Mouse (Mus musculus) layer of hippocampus, adult 8-10 months (tissue): ENCODE data around the gene Sptan1. TPM values are rescaled to one million over a fixed set of nuclear protein-coding genes. Genes with fewer than 3 reads are reported as not detected.
"Not testable (repeated sequence)": the region's sequence is repeated elsewhere in the genome, so short reads cannot be mapped to it uniquely, and the experiment has no call there.

ENCODE experiments used
- DNase-seq, 2 experiments: peaks; one replicate each; pipeline ENCODE4 v3.0.0; 2022; ENCODE audit warnings: low spot score in 2 of 2
- total RNA-seq, 4 experiments: library from RNA; stranded (reverse); gene quantifications; 2 replicates each; pipeline ENCODE4 v1.2.4; 2022

Sptan1 gene
- total RNA-seq, 4 experiments from 2014 or later = 744 to 871 (median 808) TPM

DNA sequence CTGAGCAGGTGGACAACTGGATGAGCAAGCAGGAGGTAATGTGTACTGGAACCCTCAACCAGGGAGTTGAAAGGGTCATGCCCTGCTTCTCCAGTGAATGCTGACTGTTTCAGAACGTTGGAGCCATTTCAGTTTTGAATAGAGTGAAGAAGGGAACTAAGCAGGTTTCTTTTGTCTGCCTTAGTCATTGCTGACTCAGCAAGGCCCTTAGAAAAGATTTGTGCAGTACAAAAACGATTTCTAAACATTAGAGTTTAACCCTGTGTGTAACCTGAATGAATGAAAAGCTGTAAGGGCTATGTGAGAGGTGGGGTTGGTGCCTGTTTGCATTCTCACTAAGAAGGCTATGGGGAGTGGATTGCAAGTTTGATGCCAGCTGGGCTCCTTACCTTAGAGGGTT is 26.6 kb downstream of the Sptan1 start:
- no peak for DNase-seq

DNA sequence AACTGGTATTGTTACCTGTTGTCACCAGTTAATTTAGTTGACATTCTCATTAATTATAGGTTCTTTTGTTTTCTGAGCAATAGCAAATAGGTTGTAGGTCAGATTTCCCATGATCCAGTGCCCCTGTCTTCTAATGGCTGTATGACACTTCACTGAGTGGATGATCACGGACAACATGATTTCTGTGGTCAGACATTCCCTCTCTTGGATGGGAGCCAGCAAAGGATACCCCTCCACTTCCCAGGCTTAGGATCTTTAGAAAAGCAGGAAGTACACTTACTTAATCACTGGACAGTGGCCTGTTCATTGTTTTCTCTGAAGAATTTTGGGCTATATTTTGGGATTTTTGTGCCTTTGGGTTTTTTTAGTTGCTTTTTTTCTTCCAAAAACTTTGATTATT is 43.7 kb downstream of the Sptan1 start:
- no peak for DNase-seq

DNA sequence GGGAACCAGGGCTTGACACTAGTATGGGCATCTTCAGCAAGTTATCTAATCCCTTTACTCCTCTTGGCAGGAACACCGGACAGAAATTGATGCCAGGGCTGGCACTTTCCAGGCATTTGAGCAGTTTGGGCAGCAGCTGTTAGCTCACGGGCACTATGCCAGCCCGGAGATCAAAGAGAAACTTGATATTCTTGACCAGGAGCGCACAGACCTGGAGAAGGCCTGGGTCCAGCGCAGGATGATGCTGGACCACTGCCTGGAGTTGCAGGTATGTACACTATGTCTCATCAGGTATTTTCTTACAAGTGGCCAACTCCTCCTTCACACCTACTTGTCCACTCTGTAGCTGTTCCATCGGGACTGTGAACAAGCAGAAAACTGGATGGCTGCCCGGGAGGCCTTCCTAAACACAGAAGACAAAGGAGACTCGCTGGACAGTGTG is 45.5 kb downstream of the Sptan1 start:
- DNase-seq = peak in 1 of 2 experiments; percentile 48

GRCm38 (mm10) chr2:30014326-30014966 is 49.1 kb downstream of the Sptan1 start:
- no peak for DNase-seq

GRCm38 (mm10) chr2:30025454-30025853 is 60.1 kb downstream of the Sptan1 start:
- no peak for DNase-seq

- DNase-seq = no peak
These were observed 61.6 kb downstream of the Sptan1 start for GRCm38 (mm10) chr2:30026997-30027396.

DNA sequence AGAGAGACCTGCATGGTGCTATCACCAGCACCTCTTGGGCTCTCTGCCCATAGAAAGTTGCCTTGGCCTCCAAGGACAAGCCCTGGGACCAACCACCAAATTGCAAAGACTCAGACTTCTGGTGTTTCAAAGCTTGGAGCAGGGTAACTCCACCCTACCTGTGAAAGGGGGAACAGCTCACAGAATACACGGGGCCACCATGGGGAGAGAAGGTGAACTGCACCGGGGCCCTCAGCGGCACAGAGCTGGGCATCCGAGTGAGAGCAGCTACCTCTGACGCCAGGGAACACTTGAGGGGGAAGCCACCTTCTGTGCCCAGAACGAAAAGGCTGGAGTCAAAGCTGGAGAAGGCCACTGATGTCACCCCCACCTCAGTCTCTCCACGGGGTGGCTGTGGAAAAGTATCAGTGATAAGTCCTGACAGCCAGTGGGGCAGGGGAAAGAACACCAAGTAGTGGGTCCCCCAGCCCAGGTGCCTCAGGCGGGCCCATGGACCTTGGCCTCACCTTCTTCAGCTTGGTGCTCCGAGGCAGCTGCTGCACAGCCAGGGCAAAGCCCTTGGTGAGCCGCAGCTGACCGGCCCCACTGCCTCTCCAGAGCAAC is 67.0 kb downstream of the Sptan1 start:
- no peak for DNase-seq

- no peak for DNase-seq
These were observed 67.6 kb downstream of the Sptan1 start for GRCm38 (mm10) chr2:30032957-30033356.

GRCm38 (mm10) chr2:30037762-30038161 is 72.4 kb downstream of the Sptan1 start:
- no peak for DNase-seq

- no peak for DNase-seq
These were observed 73.0 kb downstream of the Sptan1 start for GRCm38 (mm10) chr2:30038370-30038769.

DNA sequence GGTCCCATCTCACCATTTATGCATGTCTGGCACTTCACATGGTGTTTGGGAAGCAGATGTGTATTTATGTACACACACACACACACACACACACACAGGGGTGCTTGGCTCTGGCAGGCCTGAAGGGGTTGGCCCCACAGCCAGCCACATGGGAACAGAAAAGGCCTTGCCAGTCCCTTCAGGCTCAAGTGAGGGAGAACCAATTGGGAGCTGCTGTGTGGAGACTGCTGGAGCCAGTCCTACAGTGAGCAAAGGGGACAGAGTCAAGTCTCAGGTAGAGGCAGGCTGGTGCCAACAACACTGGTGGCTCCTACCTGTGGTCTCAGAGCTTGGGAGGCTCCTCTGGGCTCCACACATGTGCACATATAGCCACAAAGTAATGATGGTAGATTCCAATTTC is 74.3 kb downstream of the Sptan1 start:
- no peak for DNase-seq

GRCm38 (mm10) chr2:30042445-30042844 is 77.1 kb downstream of the Sptan1 start:
- DNase-seq = peak in 1 of 2 experiments; percentile 70

- DNase-seq = no peak
These were observed 79.2 kb downstream of the Sptan1 start for GRCm38 (mm10) chr2:30044550-30044949.

GRCm38 (mm10) chr2:30047127-30047526 is 81.8 kb downstream of the Sptan1 start:
- DNase-seq = no peak

GRCm38 (mm10) chr2:30048101-30048501 is 82.7 kb downstream of the Sptan1 start:
- DNase-seq = no peak

GRCm38 (mm10) chr2:30048699-30049388 is 83.5 kb downstream of the Sptan1 start, which contains the start of gene Wdr34:
Wdr34 (minus strand) TSS chr2:30048881.
- peak; percentile 93 to 97 for DNase-seq

DNA sequence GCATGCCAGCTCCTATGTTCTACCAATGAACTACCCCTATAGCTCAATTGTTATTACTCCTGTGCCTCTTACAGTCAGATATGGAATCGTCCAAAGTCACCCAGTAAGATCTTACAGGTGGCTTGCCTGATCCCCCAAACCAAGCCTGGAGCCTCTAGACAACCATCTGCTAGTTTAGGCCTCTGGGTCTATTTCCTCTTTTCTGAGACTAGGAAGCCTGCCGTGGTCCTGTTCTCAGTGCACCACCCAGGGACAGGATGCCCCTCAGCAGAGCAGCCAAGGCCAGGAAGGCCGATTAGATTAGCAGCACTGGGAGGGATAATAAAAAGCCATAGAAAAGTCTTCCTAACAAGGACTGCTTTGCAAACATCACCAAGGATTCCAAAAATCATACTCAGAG is 84.5 kb downstream of the Sptan1 start:
- no peak for DNase-seq

DNA sequence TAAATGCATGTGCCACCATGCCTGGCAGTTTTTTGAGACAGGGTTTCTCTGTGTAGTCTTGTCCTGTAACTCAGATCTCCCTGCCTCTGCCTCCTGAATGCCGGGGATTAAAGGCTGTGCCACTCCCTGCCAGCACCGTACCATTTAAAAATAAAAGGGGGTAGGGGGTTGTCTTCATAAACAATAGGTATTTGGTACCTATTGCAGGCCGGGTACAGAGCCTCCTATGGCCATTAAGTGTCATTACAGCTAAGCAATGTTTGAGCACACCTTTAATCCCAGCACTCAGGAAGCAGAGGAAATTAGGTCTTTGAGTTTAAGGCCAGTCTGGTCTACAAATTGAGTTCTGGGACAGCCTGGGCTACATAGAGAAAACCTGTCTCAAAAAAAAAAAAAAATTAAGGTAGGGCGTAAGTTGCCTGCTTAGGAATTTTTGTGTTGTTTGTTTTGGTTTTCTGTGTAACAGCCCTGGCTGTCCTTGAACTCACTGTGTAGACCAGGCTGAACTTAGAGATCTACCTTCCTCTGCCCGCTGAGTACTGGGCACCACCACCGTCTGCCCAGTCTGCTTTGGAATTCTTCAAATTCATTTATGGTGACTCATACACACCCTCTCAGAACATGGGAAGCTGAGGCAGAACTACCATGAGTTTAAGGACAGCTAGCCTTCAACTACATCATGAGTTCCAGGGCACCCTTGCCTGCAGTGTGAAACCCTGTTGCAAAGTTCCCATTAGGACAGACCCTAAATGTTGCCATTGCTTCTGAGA is 86.8 kb downstream of the Sptan1 start:
- DNase-seq = no peak

DNA sequence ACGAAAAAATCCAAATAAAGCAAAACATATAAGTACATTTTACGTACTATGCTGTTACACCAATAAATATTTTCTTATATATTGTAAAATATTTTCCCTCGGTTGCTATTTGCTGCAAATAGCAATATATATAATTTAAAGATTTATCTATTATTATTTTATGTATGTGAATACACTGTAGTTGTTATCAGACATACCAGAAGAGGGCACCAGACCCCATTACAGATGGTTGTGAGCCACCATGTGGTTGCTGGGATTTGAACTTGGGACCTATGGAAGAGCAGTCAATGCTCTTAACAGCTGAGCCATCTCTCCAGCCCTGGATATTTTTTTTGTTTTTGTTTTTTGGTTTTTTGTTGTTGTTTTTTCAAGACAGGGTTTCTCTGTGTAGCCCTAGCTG is 90.0 kb downstream of the Sptan1 start:
- DNase-seq = not testable (repeated sequence)

- no peak for DNase-seq
These were observed 91.4 kb downstream of the Sptan1 start for GRCm38 (mm10) chr2:30056736-30057135.

DNA sequence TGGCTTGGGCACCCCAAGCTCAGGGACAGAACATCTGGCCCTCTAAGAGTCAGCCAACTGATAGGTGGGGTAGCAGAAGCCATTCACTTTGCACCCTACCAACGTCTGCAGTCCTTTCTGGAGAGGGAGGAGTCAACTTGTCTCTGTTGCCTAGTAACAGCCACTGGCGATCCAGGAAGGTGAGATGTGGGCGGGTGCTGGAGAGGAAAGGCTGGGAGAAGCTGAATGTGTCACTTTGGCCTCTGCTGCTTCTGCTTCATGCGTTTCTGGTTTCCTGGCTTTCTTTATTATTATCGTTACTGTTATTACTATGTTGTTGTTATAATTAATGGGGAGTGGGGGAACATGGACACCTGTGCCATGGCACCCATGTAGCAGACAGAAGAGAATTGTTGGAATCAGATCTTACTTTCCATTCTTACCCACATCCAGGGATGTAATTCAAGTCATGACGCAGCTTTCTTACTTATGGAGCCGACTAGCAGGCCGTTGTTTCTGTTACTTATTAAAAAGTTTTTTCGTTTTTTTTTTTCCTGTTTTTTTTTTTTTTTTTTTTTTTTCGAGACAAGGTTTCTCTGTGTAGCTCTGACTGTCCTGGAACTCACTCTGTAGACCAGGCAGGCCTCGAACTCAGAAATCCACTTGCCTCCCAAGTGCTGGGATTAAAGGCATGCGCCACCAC is 92.0 kb downstream of the Sptan1 start, which contains the start of gene Set:
Set (plus strand) TSS at position 156 of the 682 bp plus-strand sequence.
- DNase-seq = no peak
